Mouse (Mus musculus) right cerebral cortex, postnatal 4 days (tissue): Measurements from ENCODE around the gene Rnf126.
"Not testable (repeated sequence)": the region's sequence is repeated elsewhere in the genome, so short reads cannot be mapped to it uniquely, and the experiment has no call there.

Experiments used
- DNase-seq: peaks from one replicate; pipeline ENCODE4 v3.0.0-alpha.2; 2022

Rnf126 gene

DNA sequence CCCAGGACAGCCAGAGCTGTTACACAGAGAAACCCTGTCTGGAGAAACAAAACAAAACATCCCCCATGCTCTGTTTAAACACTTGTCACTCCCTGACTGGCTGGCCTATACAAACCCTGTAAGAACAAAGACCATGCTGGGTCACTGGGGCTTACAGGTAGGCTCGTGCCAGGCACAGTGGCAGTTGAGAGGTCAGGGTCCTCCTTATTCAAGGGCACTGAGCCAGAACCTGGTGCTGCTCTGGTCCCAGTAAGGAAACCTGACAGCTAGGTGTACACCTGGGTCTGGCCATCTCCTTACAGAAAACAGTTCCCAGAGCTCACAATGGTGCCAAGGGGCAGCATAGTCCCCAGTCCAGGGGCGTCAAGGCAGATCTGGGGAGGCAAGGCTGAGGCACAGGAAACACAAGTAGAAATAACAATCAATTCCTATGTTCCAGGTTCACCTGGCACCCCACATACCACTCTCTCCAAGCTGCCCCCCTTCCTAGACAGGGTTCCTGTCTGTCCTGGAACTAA, 1.5 kb downstream of the Rnf126 start:
- no peak for DNase-seq

DNA sequence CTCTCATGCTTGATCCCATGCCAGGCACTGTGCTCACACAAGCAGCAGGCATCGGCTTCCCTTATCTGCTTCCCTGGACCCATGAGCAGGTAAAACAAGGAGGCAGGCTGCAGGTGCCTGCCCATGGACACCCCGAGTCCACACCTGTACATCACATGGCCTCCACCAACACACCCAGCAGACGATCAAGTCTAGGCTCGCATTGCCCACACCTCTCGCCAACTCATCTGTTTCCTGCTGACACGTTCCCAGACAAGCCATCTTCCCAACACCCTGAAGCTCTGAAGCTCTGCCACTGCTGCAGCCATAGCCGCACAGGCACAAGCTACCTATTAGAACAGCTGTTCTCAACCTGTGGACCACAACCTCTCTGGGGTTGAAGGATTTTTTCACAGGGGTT, 2.5 kb downstream of the Rnf126 start:
- no peak for DNase-seq

DNA sequence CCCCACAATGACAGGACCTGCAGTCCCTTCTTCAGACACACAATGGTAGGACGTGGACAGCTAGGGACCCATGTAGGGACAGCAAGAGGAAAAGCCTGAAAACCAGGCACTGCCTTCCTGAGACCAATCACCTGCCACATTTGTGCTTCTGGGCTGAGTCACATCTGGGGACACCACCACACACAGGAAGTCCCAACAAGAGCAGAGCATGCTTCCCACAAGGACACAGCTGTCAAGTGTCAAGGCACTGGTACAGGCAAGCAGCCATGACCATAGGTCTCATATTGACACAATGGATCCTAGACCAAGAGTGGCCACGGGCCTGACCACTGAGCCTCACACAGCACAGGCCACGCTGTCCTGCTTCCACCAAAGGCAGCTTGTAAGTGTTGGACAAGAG, 3.9 kb downstream of the Rnf126 start:
- no peak for DNase-seq

DNA sequence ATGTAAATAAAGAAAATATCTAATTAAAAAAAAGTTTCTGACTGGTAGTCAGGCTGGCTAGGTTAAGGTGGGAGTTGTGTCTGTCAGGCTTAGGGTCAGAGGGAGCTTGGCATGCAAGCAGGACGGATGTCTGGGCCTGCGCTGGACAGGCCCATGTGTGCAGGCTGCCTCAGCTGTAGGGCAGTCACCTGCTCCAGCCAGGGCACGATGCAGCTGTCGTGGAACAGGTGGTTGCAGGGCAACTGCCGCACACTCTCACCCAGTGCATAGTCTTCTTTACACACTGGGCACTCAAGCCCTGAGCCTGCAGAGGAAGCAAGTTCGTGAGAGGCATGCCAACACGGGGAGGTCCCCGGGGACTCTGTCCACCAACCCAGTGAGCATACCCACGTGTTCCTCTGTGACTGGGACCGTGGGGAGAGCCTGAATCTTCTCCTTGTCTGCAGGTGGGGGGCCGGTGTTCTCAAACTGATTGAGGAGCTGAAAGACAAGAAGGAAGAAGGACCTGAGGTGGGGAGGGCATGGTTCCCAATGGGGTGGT, 6.1 kb downstream of the Rnf126 start:
- DNase-seq: no peak

DNA sequence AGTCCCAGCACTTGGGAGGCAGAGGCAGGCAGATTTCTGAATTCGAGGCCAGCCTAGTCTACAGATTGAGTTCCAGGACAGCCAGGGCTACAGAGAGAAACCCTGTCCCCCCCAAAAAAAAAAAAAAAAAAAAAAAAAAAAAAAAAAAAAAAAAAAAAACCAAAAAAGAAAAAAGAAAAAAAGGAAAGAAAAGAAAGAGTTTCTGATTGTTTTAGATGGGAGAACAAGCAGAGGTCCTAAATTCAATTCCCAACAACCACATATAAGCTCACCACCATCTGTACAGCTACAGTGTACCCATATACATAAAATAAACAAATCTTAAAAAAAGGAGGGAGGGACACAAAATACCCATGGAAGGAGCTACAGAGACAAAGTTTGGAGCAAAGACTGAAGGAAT, 7.1 kb downstream of the Rnf126 start:
- DNase-seq: not testable (repeated sequence)

DNA sequence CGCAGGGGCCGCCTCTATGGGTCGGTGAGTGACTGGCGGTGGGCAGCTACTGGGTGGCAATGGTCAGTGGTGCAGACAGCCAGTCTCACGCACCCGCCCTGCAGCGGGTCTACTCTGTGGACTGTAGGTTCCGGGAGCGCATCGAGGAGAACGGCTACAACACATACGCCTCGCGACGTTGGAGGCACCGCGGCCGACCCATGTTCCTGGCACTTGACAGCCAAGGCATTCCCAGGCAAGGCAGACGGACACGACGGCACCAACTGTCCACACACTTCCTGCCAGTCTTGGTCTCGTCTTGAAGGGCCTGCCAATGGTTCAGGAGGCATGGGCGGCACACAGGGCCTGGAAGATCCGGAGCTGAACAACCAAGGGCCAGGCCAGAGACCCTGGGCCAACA, 10.1 kb downstream of the Rnf126 start:
- no peak for DNase-seq

DNA sequence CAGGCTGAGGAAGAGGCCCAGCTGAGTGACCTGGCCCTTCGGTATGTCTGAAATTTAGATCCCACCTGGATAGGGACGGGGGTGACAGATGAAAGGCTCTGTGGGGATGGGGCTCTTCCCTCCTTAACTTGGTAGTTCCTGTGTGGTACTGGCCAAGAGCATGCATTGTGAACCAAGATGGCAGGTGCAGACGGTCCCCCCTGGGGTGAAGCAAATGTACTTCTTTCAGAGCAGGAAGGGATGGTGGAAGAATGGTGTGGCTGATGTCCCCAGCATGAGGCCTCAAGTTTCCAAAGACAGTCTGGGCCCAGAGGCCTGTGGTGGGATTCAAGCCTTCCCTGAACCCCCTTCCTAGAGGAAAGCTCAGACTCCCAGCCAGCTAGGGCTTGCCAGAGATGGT, 10.9 kb downstream of the Rnf126 start:
- no peak for DNase-seq

DNA sequence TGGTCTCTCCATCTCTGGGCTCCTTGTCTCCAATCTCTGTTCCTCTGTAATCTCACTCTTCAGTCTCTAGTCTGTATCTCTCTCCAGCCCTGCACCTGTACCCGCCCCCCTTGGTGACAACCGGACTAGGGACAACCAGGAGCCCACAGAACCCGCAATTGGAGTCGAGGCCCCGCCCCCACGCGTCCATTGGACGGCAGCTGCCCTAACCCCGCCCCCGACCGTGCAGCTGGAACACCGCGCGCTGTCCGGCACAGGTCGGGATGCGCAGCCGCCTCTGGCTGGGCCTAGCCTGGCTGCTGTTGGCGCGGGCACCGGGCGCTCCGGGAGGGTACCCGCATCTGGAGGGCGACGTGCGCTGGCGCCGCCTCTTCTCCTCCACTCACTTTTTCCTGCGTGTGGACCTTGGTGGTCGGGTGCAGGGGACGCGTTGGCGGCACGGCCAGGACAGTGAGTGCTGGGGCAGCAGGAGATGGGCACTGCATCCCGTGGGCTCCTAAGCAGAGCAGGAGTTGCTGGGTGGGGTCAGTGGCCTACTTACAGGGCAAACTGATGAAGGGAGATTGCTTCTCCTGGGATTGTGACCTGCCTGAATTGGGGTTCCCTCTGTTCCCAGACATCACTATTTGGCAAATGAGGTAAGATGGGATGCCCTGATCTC, 11.8 kb downstream of the Rnf126 start, which contains the start of gene Fgf22:
TSS of gene Fgf22 (plus strand) at position 221 of the 661 bp plus-strand sequence.
- DNase-seq: peak; percentile 56

DNA sequence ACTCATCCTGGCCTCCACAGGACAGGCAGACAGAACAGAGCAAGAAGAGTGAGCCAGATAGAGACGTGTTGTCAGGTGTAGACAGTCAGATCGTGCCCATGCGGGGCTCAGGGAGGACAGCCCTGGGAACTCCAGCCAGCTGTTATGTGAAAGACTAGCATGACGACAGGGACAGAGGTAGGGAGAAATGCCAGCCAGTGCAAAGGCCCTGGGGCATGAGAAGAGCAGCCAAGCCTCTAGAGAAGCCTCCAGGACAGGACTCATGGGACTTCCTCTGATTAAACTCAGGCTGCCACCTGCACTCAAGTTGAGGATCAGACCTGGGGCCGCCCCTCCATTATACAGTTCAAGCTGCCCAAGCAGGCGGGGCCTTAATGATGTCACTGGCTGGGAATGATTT, 18.3 kb downstream of the Rnf126 start:
- no peak for DNase-seq

DNA sequence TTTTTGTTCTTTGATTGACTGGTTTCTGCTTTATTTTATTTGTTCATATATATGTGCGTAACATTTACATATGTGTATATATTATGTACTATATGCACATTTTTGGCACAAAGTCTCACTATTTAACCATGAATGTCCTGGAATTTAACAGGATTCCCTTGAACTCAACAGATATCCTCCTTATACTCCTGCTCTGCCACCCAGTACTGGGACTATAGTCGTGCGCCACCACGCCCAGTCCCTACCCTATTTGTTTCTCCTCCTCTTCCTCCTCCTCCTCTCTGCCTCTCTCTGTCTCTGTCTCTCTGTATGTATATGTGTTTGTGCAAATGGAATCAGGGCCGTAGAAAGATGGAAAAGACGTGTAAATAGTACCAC, 20.0 kb downstream of the Rnf126 start:
- no peak for DNase-seq

DNA sequence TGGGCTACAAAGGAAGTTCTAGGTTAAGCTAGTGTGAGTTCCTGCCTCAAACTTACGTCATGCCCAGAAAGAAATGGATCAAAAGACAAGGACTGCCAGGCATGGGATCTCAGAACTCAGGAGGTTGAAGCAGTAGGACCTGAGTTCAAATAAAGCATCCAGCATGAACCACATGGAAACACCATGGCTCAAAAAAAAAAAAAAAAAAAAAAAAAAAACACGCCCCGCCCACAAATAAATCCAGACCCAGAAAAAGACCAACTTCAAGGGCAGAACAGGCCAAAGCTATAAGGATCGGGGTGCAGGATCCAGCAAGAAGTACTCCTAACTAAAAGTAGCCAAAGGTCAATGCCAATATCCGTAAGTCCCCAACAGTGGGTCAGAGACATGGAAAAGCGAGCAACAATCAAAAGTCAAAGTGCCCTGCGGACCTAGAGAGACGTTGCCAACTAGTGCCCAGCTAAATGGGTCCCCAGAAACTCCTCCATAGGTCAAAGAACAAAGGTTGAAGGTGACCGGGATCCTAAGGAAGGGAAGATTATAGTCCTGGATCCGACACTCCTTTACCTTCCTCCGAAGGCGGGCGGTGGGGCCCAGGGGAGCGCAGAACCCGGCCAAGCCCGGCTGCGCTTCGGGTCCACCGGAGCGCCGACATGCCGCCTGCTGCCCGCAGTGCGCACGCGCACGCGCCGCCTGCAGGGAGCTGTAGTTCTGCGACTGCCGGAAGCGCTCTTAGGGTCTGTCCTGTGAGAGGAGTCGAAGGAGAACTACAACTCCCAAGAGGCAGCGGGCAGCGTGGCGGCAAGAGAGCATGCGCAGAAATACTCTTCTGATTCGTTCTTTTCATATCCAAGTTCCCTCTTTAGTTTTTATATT, 20.6 kb downstream of the Rnf126 start, which contains the start of gene Polrmt:
TSS of gene Polrmt (minus strand) at position 684 of the 876 bp plus-strand sequence.
- peak; percentile 92 for DNase-seq

DNA sequence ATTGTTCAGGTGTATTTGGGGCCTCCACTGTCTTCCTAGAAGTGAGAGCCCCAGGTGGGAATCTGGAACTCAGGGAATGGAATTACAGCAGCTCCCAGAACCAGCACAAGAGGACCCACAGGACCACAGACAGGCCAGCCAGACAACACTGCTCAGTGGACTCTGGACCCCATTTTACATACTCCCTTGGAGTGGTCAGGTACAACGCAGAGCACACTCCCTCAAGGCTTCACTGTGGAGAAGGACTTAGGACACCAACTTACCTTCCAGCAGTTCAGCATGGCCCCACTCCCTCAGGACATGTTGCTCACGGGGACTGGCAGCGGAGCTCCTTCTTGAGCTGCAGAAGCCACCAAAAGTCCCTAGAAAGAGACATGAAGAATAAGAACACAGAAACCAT, 21.3 kb downstream of the Rnf126 start:
- no peak for DNase-seq

DNA sequence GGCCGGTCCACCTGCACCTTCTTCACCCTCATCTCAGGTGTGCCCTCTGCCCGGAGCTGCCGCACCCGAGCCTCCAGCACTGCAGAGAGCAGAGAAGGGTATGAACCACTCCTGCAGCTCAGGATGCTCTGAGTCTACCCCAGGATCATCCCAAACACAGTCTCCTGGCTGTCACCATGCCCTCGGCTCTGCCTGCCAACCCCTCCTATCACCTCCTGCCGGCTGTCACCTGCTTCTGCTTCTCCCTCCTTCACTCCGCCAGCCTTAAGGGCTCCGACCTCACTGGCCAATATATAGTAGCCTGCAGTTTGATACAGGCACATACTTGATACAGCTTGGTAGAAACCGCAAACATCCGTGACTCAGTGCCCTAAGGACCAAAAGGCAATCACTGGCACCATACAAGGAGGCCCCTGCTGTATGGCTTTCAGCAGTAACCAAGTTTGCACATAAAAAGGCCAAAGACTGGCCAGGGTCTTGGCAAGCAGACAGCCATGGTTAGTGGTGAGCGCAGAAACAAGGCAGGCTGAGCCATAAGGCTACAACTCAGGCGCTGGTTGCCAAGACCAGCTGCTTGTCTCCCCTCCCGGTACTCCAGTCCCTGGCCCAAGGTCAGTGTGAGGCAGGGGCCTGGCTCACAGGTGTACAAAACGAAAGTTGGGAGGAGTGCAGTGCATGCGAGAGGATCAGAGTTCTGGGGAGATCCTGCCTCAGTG, 22.9 kb downstream of the Rnf126 start:
- DNase-seq: no peak

DNA sequence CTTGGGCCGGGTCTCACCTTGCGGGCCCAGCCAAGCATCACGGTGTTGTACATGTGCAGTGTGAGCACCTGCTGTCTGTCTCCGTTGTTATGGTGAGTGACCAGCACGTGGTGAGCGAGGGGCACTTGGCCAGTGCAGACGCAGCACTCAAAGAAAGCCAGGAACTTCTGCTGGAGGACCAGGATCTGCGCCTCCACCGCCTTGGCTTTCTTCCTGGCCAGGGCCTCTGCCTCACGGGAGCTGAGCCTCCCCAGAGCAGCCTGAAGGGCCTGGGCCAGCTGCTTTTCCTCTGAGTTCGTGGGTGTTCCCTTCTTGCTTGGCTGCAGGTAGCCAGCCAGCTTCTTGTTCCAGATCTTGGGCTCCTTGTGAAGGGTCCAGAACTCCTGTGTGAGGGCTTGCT, 23.6 kb downstream of the Rnf126 start:
- DNase-seq: no peak

DNA sequence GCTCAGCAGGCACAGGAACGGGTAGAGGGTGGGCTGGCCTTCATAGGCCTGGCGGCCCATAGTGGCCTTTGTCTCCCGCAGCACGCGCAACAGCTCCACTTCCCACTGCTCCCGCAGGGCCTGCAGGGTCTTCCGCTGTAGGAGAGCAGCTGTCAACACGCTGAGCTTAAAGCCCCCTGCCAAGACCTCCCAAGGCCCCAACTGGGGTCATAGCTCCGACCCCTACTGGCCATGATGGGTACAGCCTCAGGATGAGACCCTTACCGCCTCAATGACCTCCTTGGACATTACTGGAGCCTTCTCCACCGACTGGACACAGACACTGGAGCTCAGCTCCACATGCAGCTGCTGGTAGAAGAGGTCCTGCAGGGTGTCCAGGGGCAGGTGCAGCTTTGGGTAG, 25.9 kb downstream of the Rnf126 start:
- DNase-seq: no peak

DNA sequence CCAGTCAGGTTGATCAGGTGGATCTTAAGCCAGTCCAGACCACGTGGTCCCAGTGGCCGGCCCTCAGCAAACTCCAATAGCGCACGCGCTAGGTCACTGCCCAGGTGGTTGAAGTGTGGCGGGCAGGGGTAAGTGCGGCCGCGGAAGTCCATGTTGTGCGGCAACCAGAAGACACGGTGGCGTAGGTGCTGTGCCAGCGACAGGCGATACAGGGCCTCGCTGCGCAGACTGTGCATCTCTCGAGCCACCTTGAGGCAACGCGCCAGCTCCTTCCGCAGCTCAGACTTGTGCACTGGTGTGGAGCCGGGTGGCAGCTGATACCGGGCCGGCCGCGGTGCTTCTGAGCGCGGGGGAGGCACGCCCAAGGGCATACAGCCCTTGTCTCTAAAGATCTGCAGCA, 27.5 kb downstream of the Rnf126 start:
- DNase-seq: no peak

DNA sequence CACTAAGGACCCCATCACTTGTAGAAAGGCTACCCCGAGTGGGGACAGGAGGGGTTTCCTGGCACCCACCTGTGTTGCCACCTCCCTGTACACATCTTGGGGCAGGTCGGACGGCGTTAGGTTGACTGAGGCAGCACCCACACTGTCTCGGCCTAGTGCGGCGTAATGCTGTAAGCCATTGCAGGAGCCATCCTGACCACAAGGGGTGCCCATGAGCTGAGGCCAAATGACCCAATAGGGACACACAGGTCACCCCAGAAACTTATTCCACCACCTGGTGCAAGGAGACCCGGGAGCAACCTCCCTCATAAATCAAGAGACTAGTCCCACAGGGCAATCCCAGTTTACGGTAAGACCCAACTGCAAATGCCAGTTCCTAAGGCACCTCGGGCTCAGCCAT, 28.5 kb downstream of the Rnf126 start:
- DNase-seq: no peak

DNA sequence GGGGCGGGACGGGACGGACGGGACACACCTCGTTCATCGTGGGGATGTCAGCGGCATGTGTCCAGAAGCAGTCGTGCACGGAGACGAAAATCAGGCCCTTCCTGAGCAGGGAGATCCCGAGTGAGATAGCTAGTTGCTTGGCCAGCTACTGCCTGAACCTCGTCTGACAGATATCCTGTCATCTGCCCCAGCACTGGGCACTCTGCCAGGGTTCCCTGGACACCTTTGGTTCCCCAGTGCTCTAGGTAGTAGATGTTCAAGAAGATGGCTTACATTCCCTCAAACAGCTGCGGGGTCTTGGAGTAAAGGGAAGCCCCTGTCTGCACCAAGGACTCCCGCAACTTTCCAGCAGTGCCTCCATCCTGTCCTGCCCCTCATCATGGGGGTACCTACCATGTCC, 30.0 kb downstream of the Rnf126 start:
- DNase-seq: peak; percentile 28

DNA sequence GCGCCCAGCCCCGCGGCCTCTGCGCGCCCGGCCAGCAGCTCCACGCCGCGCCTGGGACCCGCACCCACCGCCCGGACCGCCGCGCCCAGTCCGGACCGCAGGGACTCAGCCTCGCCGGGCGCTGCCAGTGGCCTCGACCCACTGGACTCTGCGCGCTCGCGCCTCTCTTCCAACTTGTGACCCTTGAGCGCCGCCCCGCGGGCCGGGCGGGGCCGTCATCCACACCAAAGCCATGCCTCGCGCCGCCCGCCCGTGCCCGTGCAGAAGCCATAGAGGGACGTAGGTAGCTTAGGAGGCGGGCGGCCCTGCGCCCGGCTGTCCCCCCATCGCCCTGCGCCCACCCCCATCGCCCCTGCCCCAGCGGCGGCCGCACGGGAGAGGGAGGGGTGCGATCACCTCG, 31.4 kb downstream of the Rnf126 start:
- no peak for DNase-seq

DNA sequence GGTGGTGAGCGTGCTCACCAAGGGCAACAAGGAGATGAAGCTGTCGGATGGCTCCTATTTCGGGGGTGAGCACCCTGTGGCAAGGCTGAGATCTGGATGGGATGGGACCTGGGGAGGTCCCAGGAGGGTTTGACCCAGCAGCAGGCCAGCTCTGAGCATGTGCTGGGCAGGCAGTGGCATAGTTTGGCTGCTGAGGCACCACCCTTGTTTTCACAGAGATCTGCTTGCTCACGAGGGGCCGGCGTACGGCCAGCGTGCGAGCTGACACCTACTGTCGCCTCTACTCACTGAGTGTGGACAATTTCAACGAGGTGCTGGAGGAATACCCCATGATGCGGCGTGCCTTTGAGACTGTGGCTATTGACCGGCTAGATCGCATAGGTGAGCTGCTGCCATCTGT, 32.9 kb downstream of the Rnf126 start:
- DNase-seq: no peak

DNA sequence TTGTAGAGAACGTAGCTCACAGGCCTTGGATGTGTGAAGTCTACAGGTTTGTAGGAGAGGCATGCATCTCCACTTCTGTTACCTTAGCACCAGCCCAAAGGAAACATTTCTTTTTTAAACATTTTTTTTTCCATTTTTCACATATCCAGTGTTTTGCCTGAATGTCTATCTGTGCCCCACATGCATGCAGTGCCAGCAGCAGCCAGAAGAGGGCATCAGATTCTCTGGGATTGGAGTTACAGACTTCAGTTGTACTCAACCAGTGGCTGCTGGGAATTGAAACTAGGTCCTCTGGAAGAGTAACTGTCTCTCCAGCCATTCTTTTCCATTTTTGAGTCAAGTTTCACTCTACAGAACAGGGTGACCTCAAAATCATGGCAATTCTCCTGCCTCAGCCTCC, 34.3 kb downstream of the Rnf126 start:
- DNase-seq: peak; percentile 56

DNA sequence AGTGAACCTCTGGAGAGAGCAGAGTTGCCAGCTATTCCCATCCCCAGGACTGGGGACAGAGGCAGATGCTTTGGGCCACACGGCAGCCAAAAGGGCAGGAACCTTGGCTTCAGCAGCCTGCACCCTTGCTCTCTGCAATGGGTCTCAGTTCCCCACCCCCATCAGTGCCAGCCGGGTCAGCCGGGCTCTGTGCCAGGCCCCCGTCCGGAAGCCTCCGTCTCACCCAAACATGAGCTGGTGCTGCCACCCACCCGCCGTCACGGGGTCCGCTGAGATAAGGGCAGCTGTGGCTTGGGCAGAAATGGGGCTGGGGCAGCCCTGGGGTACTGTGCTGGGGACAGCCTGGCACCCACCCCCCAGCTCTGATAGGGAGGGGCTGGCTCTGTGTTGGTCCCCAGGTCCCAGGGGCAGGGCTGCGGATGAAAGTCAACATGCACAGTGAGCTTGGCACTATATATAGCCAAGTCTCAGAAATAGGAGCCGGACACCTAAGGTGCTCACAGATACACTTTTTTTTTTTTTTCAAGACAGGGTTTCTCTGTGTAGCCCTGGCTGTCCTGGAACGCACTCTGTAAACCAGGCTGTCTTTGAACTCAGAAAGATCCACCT, 37.3 kb downstream of the Rnf126 start:
- DNase-seq: no peak
